Mouse (Mus musculus) inflammation-experienced regulatory T-cells, adult 6 months (primary cell): ENCODE data around the gene Ift22. TPM values are rescaled to one million over a fixed set of nuclear protein-coding genes. Genes with fewer than 3 reads are reported as not detected.
"Not testable (repeated sequence)": the region's sequence is repeated elsewhere in the genome, so short reads cannot be mapped to it uniquely, and the experiment has no call there.

Experiments
- ATAC-seq: one replicate; pipeline ENCODE4 v1.8.0; 2017
- polyA plus RNA-seq, 3 experiments: library from polyadenylated mRNA; unstranded; fragments of 100-300 nt; shearing (Covaris generic); gene quantifications; one replicate each; pipeline ENCODE4 v1.2.1; 2017

The Ift22 gene
- polyA plus RNA-seq, 3 experiments from 2014 or later, result 8.0 to 13.1 (median 11.1) TPM

- ATAC-seq, result not testable (repeated sequence)
Observed at GRCm38 (mm10) chr5:136949551-136950336, 41.8 kb downstream of the Ift22 start.

- no peak for ATAC-seq
Observed at GRCm38 (mm10) chr5:136950521-136950920, 42.6 kb downstream of the Ift22 start.

- no peak for ATAC-seq
Observed at GRCm38 (mm10) chr5:136952153-136952552, 44.2 kb downstream of the Ift22 start.

- peak; percentile 90 for ATAC-seq
Observed at GRCm38 (mm10) chr5:136953015-136953414, 45.1 kb downstream of the Ift22 start, which contains the start of gene Fis1. Gene Fis1 (plus strand): TSS chr5:136953275.

- no peak for ATAC-seq
Observed at GRCm38 (mm10) chr5:136953440-136953951, 45.5 kb downstream of the Ift22 start.

GRCm38 (mm10) chr5:136955622-136956021, 47.7 kb downstream of the Ift22 start:
- ATAC-seq, result no peak

GRCm38 (mm10) chr5:136957250-136957649, 49.3 kb downstream of the Ift22 start:
- no peak for ATAC-seq

GRCm38 (mm10) chr5:136958991-136959605, 51.1 kb downstream of the Ift22 start:
- ATAC-seq, result no peak

GRCm38 (mm10) chr5:136960053-136960452, 52.1 kb downstream of the Ift22 start:
- ATAC-seq, result no peak

- peak; percentile 6 for ATAC-seq
Observed at GRCm38 (mm10) chr5:136961334-136961982, 53.5 kb downstream of the Ift22 start.

GRCm38 (mm10) chr5:136961983-136962461, 54.1 kb downstream of the Ift22 start:
- peak; percentile 93 for ATAC-seq

GRCm38 (mm10) chr5:136962501-136962900, 54.6 kb downstream of the Ift22 start:
- peak; percentile 60 for ATAC-seq

- ATAC-seq, result no peak
Observed at GRCm38 (mm10) chr5:136962966-136963540, 55.1 kb downstream of the Ift22 start.

Other genes with a start within 250 kb of the Ift22 start
- 1 to 10 TPM in 1 of 3 experiments, not detected in 2; 1.4 TPM for gene Myl10, start 215.0 kb upstream of the Ift22 start, polyA plus RNA-seq
- not detected for gene Col26a1, start 24.9 kb upstream of the Ift22 start, polyA plus RNA-seq
- gene Fis1, start 45.1 kb downstream of the Ift22 start, polyA plus RNA-seq, result 100 to 1,000 TPM; 413 to 465 (median 425) TPM
- gene Cldn15, start 58.5 kb downstream of the Ift22 start, polyA plus RNA-seq, result not detected
- gene Plod3, start 78.9 kb downstream of the Ift22 start, polyA plus RNA-seq, result 1 to 10 TPM; 4.7 to 6.7 (median 5.1) TPM
- 10 to 100 TPM; 52.8 to 60.9 (median 60.7) TPM for gene Znhit1, start 79.9 kb downstream of the Ift22 start, polyA plus RNA-seq
- not detected for gene Vgf, start 118.2 kb downstream of the Ift22 start, polyA plus RNA-seq
- gene Ap1s1, start 138.0 kb downstream of the Ift22 start, polyA plus RNA-seq, result 100 to 1,000 TPM in 1 of 3 experiments, 10 to 100 TPM in 2; 66.7 to 117 (median 68.0) TPM
- not detected for gene Serpine1, start 164.1 kb downstream of the Ift22 start, polyA plus RNA-seq
- gene Trim56, start 208.1 kb downstream of the Ift22 start, polyA plus RNA-seq, result 10 to 100 TPM; 12.2 to 16.5 (median 15.0) TPM
- gene Muc3, start 241.2 kb downstream of the Ift22 start, polyA plus RNA-seq, result not detected